Mouse (Mus musculus) ES-Bruce4 (cell line): Measurements from ENCODE around the gene Arhgef40.

Experiments
- CTCF ChIP-seq: IDR thresholded peaks from one replicate; pipeline ENCODE4 v1.8.1; 2011; ENCODE audit warnings: low read depth, low read length
- EP300 ChIP-seq: IDR thresholded peaks from 2 replicates; pipeline ENCODE4 v1.6.1; 2011; ENCODE audit warnings: low read depth, low read length; ENCODE audit not compliant: insufficient read depth
- POLR2A ChIP-seq: IDR thresholded peaks from one replicate; pipeline ENCODE4 v1.8.1; 2011; ENCODE audit warnings: low read length; ENCODE audit not compliant: insufficient read depth

DNA sequence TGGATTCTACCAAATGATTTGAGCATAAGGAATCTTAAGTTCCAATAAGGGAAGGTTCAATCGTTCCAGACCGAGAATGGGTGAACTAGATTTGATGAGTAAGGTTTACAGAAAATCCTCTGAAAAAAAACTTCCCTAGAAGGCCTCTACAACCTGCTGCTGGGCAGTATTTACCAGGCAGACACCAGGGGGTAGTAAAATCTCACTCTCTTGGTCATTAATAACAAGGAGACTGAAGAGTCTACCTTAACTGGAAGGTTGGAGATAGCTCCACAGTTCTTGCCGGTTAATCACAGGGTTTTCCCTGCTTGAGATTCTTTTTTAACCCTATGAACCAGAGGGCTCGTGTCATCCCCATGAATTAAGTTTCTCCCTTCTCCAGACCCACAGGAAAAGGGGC, 1.3 kb upstream of the Arhgef40 start:
- TF ChIP-seq CTCF (no peak), POLR2A (no peak), EP300 (no peak)
